Comparison of ENCODE assay signal across 9 mouse cellular contexts in genomic region chr3:116126508-116127190, GRCm38 (mm10). TPM values are rescaled to one million over a fixed set of nuclear protein-coding genes. Genes with fewer than 3 reads are reported as not detected.
DNase-seq lines count a peak whose midpoint lies in the region; ATAC-seq lines count a peak whose summit lies in the region.
"Had no signal": no experiment of that assay in that cellular context is flagged by ENCODE, and none has a peak within 500 bp of the region (broad histone marks: within the 10 kb centered on the region; RNA-seq: fewer than 3 reads in every experiment).

No protein-coding gene starts in this region.

- peak overlapping the region; percentile 33; the same call in 1 of the 2 replicates for H3K4me3 ChIP-seq in kidney, embryonic 14.5 days (ENCODE audit: low read length)
- H3K4me3 ChIP-seq in embryonic facial prominence, embryonic 10.5 days: peak overlapping the region; percentile 52
- H3K4me3 ChIP-seq in hindbrain, embryonic 13.5 days: peak overlapping the region; percentile 33
- peak overlapping the region; percentile 29 for H3K4me3 ChIP-seq in midbrain, embryonic 12.5 days

- H3K4me1 ChIP-seq in kidney, embryonic 14.5 days (ENCODE audit: control insufficient read depth, insufficient read depth, low read length): no peaks in the 10 kb centered on the region
- H3K4me1 ChIP-seq in embryonic facial prominence, embryonic 10.5 days: peaks cover 47% of the 10 kb centered on the region
- H3K4me1 ChIP-seq in hindbrain, embryonic 13.5 days (replicated peaks): peaks cover 14% of the 10 kb centered on the region; the same call in 1 of the 2 replicates
- H3K4me1 ChIP-seq in midbrain, embryonic 12.5 days: peaks cover 29% of the 10 kb centered on the region

- 68% methylated on average over 7 of the region's 7 CpGs for WGBS in kidney, embryonic 14.5 days
- WGBS in embryonic facial prominence, embryonic 10.5 days: 43% methylated on average over 7 of the region's 7 CpGs
- WGBS in hindbrain, embryonic 13.5 days: 36% methylated on average over 7 of the region's 7 CpGs
- 33% methylated on average over 7 of the region's 7 CpGs for WGBS in midbrain, embryonic 12.5 days

- DNase-seq in kidney, postnatal 14 days: no peak
- DNase-seq in embryonic facial prominence, embryonic 10.5 days (ENCODE audit: low spot score): peak; percentile 34
- DNase-seq in urinary bladder, adult 18-20 months (ENCODE audit: low spot score in 2 of 2): no peak
- DNase-seq in layer of hippocampus, adult 9-11 months: no peak
- no peak for DNase-seq in kidney, adult 8-10 months
- DNase-seq: cerebellum, postnatal 36 days had no signal

- no peak overlapping the region for H3K9ac ChIP-seq in kidney, embryonic 14.5 days (ENCODE audit: low read depth, low read length)
- no peak overlapping the region for H3K9ac ChIP-seq in hindbrain, embryonic 13.5 days
- no peak overlapping the region for H3K9ac ChIP-seq in midbrain, embryonic 12.5 days (replicated peaks)

- ATAC-seq in kidney, embryonic 14.5 days (ENCODE audit: low FRiP score, low TSS enrichment): 0 out of 2 replicates have a peak, but pooled peaks have one; percentile 24
- 0 out of 2 replicates have a peak, but pooled peaks have one; percentile 65 for ATAC-seq in hindbrain, embryonic 13.5 days (ENCODE audit: low FRiP score)
- ATAC-seq in midbrain, embryonic 12.5 days (ENCODE audit: low FRiP score, low read depth): peak; percentile 62

- no peaks in the 10 kb centered on the region for H3K27me3 ChIP-seq in kidney, embryonic 14.5 days (ENCODE audit: control insufficient read depth, insufficient read depth, low read length)
- no peaks in the 10 kb centered on the region for H3K27me3 ChIP-seq in embryonic facial prominence, embryonic 10.5 days (replicated peaks; ENCODE audit: low read depth, poor library complexity, severe bottlenecking)
- H3K27me3 ChIP-seq in hindbrain, embryonic 13.5 days: no peaks in the 10 kb centered on the region
- no peaks in the 10 kb centered on the region for H3K27me3 ChIP-seq in midbrain, embryonic 12.5 days

- peak overlapping the region; percentile 33 for H3K4me2 ChIP-seq in kidney, embryonic 14.5 days (replicated peaks; ENCODE audit: low read depth, low read length)
- peak overlapping the region; percentile 45 for H3K4me2 ChIP-seq in hindbrain, embryonic 13.5 days
- peak overlapping the region; percentile 51 for H3K4me2 ChIP-seq in midbrain, embryonic 12.5 days (replicated peaks)

- no peaks in the 10 kb centered on the region; the same call in 1 of the 2 replicates for H3K36me3 ChIP-seq in kidney, embryonic 14.5 days (ENCODE audit: control insufficient read depth, insufficient read depth, low read length)
- peaks cover 15% of the 10 kb centered on the region for H3K36me3 ChIP-seq in embryonic facial prominence, embryonic 10.5 days (replicated peaks)
- no peaks in the 10 kb centered on the region for H3K36me3 ChIP-seq in hindbrain, embryonic 13.5 days
- peaks cover 8% of the 10 kb centered on the region for H3K36me3 ChIP-seq in midbrain, embryonic 12.5 days

- no peaks in the 10 kb centered on the region for H3K9me3 ChIP-seq in kidney, embryonic 14.5 days (ENCODE audit: control insufficient read depth, low read length)
- H3K9me3 ChIP-seq in embryonic facial prominence, embryonic 10.5 days: no peaks in the 10 kb centered on the region
- no peaks in the 10 kb centered on the region for H3K9me3 ChIP-seq in hindbrain, embryonic 13.5 days
- H3K9me3 ChIP-seq in midbrain, embryonic 12.5 days: no peaks in the 10 kb centered on the region

- H3K27ac ChIP-seq in kidney, embryonic 14.5 days (ENCODE audit: low read depth, low read length): no peak overlapping the region
- peak overlapping the region; percentile 84 for H3K27ac ChIP-seq in embryonic facial prominence, embryonic 10.5 days (replicated peaks)
- H3K27ac ChIP-seq in hindbrain, embryonic 13.5 days: peak overlapping the region; percentile 63; the same call in 1 of the 2 replicates
- H3K27ac ChIP-seq in midbrain, embryonic 12.5 days (replicated peaks): peak overlapping the region; percentile 65

RNA-seq across cellular contexts. Expression of gene Vcam1, which starts 2.8 kb away (rescaled TPM):
- polyA plus RNA-seq in kidney, embryonic 14.5 days (2014; fragmentation: Nextera tagmentation; extraction: Ambion mirVana): 25.2 and 33.8 TPM in 2 replicates
- 28.5 and 35.9 TPM in 2 replicates for polyA plus RNA-seq in embryonic facial prominence, embryonic 10.5 days (2016; fragmentation: Nextera tagmentation; extraction: Ambion mirVana)
- 45.4 and 49.2 TPM in 2 replicates for polyA plus RNA-seq in hindbrain, embryonic 13.5 days (2015; fragmentation: Nextera tagmentation; extraction: Ambion mirVana)
- polyA plus RNA-seq in midbrain, embryonic 12.5 days (2016; fragmentation: Nextera tagmentation; extraction: Ambion mirVana): 50.2 and 53.7 TPM in 2 replicates
